Mouse (Mus musculus): Measurements from ENCODE around the gene Zfp791. TPM values are rescaled to one million over a fixed set of nuclear protein-coding genes. Genes with fewer than 3 reads are reported as not detected.
"Not testable (repeated sequence)": the region's sequence is repeated elsewhere in the genome, so short reads cannot be mapped to it uniquely, and the experiment has no call there.

The Zfp791 gene
- total RNA-seq, 4 experiments from 2014 or later, result 2.1 to 3.0 (median 2.7) TPM

DNA sequence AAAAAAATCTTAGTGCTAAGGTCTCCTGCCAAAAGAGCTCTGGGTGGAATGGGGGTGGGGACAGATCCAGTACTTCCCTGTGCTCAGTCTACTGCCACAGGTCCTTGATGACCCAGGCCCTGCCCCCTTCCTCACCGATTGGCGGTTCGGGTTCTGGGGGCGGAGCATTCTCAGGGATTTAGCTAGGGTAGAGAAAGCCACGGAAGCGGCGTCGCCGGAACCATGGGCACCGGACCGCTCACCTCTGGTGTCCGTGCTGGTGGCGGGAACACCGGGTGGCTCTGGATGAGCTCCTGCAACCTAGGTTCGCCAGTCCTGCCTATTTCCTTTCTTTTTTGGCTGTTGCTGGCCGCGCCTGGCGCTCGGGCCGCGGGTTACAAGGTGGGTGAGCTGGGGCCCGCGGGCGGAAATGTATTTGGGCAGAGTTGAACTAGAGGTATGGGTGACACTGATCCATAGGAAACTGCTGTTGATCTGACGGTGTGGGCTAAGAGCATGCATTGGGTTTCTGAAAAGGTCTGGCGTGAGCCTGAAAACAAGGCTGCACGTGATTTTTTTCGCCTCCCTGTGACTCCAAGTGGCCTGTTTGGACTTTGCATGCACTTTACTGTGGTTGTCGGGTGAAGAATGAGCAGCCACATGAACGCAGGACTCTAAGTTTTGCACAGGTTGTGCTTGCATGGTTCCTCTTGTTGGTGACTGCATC, 39.6 kb downstream of the Zfp791 start, which contains the start of gene Man2b1:
TSS of gene Man2b1 (plus strand) at position 163 of the 706 bp plus-strand sequence.
- peak; percentile 90 for DNase-seq (ENCODE audit: low spot score)

DNA sequence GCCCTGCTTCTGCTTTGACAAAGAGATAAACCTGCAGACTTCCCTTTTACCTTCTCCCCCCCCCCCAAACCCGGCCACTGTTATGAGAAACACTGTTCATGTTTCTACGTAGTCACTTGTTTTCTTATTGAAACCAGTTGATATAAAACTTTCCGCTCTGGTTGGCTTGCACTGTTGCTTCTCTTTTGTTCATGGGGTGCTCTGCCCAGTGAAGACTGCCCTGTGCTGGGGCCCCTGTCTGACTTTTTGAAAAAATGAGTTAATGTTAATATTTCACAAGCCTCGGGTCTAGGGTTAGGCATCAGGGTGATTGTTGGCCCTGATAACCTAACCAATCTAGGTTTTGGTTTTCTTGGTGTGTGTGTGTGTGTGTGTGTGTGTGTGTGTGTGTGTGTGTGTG, 40.7 kb downstream of the Zfp791 start:
- not testable (repeated sequence) for DNase-seq (ENCODE audit: low spot score)

- no peak for DNase-seq (ENCODE audit: low spot score)
Observed at GRCm38 (mm10) chr8:85081216-85081555, 41.7 kb downstream of the Zfp791 start, which contains the start of gene Wdr83. Gene Wdr83 (minus strand): TSS chr8:85081306.

GRCm38 (mm10) chr8:85080532-85081215, 42.2 kb downstream of the Zfp791 start, which contains the start of gene Wdr83os:
Gene Wdr83os (plus strand): TSS chr8:85080740.
- DNase-seq (ENCODE audit: low spot score), result peak; percentile 63

- DNase-seq (ENCODE audit: low spot score), result no peak
Observed at GRCm38 (mm10) chr8:85080214-85080531, 42.7 kb downstream of the Zfp791 start.

- peak; percentile 77 for DNase-seq (ENCODE audit: low spot score)
Observed at GRCm38 (mm10) chr8:85076993-85077392, 45.9 kb downstream of the Zfp791 start.

DNA sequence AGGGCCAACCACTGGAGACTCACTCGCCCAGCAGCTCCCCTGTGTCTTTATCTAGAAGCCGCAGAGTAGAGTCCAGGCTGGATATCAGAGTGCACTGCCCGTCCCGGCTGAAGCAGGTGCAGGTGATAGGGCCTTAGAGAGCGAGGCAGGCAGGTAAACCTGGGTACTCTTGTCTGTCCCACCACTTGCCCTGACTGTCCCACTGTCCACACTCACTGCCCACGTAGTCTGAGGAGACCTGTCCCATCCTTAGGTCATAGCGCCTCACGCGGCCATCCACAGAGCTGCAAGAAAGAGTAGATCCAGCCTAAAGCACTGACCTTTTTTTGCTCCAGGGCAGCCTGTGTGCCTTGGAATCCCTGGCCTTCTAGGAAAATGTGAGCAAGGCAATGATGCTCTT, 46.9 kb downstream of the Zfp791 start:
- DNase-seq (ENCODE audit: low spot score), result no peak

DNA sequence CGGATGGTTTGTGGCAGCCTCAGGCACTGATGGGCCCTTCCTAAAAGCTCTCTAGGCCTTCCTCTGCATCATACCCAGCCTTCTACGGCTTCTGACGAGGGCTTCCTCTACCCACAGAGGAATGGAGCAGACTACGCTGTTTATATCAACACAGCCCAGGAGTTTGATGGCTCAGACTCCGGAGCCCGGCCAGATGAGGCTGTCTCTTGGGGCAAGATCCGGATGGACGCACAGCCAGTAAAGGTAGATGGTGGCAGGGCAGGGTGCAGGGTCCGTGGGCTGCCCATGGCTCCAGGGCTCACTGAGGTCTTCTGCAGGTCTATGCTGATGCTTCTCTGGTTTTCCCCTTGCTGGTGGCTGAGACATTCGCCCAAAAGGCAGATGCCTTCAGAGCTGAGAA, 48.3 kb downstream of the Zfp791 start:
- DNase-seq (ENCODE audit: low spot score), result no peak

GRCm38 (mm10) chr8:85074167-85074566, 48.7 kb downstream of the Zfp791 start:
- no peak for DNase-seq (ENCODE audit: low spot score)

DNA sequence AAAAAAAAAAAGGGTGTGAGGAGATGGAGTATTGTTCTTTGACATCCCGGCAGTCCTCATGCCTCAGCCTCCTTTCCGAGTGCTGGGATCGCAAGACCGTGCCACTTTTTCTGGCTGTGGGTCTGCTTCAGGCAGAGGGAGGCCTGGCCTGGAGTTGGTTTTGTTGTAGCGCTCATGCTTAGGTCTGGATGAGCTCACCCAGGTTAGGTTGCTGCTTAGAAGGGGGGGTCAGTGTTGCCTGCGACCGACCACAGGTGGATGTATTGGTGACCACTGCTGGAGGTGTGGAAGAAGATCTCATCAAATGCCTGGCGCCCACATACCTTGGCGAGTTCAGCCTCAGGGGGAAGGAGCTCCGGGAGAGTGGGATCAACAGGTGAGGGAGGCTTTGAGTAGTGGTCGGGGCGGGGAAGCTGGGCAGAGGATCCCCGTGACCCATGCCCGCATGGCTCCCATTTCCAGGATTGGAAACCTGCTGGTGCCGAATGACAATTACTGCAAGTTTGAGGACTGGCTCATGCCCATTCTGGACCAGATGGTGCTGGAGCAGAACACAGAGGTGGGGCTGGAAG, 49.8 kb downstream of the Zfp791 start:
- DNase-seq (ENCODE audit: low spot score), result no peak

GRCm38 (mm10) chr8:85072364-85072929, 50.4 kb downstream of the Zfp791 start:
- no peak for DNase-seq (ENCODE audit: low spot score)

GRCm38 (mm10) chr8:85071514-85072281, 51.2 kb downstream of the Zfp791 start, which contains the start of gene Dhps:
Gene Dhps (plus strand): TSS chr8:85071757.
- DNase-seq (ENCODE audit: low spot score), result peak; percentile 92

DNA sequence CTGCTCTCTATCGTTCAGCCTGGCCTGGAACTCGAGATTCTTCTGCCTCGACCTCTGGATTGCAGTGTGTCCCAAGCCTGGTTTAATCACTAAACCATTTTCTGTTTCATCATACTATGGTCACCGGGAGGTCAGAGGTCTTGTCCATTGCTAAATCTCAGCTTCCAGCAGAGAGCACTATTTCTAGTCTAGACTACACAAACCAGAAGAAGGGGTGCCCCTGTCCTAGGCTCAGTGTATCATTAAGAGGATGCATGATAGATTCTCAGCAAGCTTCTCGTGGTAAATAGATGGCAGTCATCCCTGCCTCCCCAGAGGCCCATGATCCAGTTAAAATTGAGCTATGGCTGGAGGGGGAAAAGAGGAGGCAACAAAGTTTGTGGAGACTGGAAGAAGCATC, 51.9 kb downstream of the Zfp791 start:
- DNase-seq (ENCODE audit: low spot score), result no peak

DNA sequence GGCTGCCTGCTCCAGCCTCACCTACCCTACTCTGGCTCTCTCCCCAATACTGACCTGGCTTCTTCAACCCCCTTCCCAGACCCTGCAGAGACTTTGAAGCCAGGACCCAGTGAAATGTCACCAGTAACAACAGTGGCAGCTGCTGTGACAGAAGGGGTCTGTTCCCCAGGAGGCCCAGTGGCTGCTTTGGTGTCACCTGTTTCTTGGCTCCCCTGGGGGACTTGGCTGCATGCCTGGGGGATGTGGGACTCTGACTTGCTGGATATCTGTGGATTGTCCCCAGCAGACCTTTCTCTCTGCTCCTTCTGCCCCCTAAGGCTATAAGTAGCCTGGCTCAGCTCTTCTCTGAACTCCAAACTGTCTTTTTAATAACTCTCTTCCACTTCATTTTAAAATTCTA, 54.9 kb downstream of the Zfp791 start, which contains the start of gene Gm5741:
TSS of gene Gm5741 (minus strand) at position 1 of the 400 bp plus-strand sequence.
- no peak for DNase-seq (ENCODE audit: low spot score)

- DNase-seq (ENCODE audit: low spot score), result no peak
Observed at GRCm38 (mm10) chr8:85067155-85067554, 55.7 kb downstream of the Zfp791 start.

DNA sequence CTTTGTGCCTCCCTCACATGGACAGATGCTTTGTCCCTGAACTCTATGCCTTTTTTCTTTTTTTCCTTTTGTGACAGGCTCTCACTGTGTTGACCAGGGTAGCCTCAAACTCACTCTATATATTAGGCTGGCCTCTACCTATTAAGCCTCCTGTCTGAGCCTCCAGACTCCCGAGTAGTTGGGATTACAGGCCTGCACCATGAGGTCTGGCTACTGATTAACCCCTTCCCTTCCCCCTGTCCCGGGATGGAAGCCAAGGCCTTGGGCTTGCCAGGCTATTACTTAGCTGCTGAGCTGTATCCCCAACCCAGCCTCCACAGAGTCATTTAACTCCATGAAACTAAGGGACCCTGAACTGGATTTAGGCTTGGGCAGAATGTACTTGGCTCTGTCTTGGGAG, 57.7 kb downstream of the Zfp791 start:
- DNase-seq (ENCODE audit: low spot score), result no peak

DNA sequence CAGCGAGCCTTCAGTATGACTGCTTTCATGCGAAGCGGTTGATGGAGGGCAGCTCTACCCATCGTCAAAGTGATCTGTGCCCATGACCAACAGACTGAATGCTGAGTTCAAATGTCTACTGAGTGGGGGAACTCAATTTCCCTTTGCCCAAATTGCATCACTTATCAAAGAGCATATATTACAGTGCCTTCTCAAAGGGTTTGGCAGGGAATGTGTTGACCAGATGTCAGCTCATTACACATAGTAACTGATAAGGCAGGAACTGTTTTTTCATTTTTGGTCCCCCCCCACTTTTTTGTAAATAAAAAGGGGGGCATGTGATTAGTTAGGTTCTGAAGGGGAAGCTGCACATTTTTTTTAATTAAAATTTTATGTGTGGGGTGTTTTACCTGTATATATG, 60.3 kb downstream of the Zfp791 start:
- no peak for DNase-seq (ENCODE audit: low spot score)

GRCm38 (mm10) chr8:85059879-85060616, 62.8 kb downstream of the Zfp791 start, which contains the start of gene Fbxw9:
Gene Fbxw9 (plus strand): TSS chr8:85060055.
- DNase-seq (ENCODE audit: low spot score), result peak; percentile 91
